Mouse (Mus musculus): ENCODE measurements around the gene Dennd1a. TPM values are rescaled to one million over a fixed set of nuclear protein-coding genes. Genes with fewer than 3 reads are reported as not detected.

Gene Dennd1a
- polyA plus RNA-seq, 1 experiment from 2014 or later: 12.3 TPM

DNA sequence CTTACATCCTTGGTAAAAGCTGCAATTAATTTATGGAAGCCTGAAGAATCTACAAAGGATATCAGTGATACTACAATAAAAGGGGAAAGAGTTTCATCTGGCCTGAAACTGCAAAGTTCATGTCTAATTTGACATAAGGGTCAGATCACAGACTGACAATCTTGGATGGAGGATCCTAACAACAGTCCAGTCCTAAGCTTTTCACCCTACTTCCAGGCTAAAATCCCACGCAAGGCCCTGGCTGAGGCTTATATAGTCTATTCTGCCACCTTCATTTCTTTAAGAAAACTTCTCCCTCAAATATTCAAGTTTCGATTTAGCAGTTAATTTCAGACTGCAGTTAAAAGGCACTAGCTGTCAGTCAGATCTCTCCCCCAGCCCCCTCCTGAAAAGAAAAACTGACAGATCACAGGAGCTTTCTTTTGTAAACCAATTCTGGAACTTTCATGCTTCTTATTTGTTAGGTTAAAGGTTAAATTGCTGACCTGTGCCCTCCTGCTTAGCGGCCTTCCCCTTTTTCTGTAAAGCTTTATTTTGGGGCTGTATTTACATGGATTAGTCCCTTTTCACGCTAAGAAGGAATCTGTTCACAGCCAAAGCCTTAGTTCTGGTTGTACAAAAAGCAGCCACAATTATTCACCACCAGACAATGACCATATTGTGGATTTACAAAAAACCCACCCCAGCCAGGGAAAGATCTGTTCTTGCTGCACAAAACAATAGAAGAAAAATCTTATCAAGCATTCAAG, 66.3 kb downstream of the Dennd1a start:
- ATAC-seq (ENCODE audit: insufficient number of reproducible peaks, low FRiP score, low TSS enrichment, low read depth): no peak
- Histone ChIP-seq H3K4me1 (ENCODE audit: control insufficient read depth, insufficient read depth, low read length) (peaks cover 9% of the 10 kb centered on the region), H3K4me3 (ENCODE audit: low read depth, low read length) (no peak overlapping the region), H3K27me3 (ENCODE audit: control insufficient read depth, insufficient read depth, low read length) (no peaks in the 10 kb centered on the region), H3K9me3 (ENCODE audit: control insufficient read depth, low read length) (no peaks in the 10 kb centered on the region), H3K27ac (replicated peaks; ENCODE audit: low read depth, low read length) (no peak overlapping the region), H3K36me3 (ENCODE audit: control insufficient read depth, insufficient read depth, low read length) (no peaks in the 10 kb centered on the region), H3K9ac (ENCODE audit: low read length) (no peak overlapping the region), H3K4me2 (ENCODE audit: low read depth, severe bottlenecking) (no peak overlapping the region)
- 18% methylated on average over 4 of the region's 4 CpGs for WGBS
- no peak for DNase-seq (ENCODE audit: low spot score)

- H3K27me3 ChIP-seq (ENCODE audit: control insufficient read depth, insufficient read depth, low read length): no peaks in the 10 kb centered on the region
- WGBS: 85% methylated on average over 2 of the region's 2 CpGs
- ATAC-seq (ENCODE audit: insufficient number of reproducible peaks, low FRiP score, low TSS enrichment, low read depth): no peak
These were observed 67.5 kb downstream of the Dennd1a start for GRCm38 (mm10) chr2:38219666-38220065.

DNA sequence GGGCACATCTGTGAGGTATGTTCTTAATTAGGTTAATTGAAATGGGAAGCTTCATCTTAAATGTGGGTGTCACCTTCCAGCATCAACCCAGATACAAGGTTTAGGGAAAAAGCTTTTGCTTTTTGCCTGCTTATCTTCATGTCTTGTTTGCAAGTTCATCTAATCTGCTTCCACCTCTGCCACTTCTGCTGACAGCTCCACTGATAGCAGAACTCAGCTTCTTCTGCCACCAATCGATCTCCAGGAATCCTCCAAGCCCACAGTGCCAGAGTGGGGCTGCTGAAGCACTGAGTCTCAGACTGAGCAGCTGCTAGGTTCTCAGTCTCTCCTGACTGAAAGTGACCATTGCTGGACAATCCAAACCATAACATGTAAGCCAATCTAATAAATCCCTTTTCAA, 74.1 kb downstream of the Dennd1a start:
- Histone ChIP-seq H3K4me2 (ENCODE audit: low read depth, severe bottlenecking) (no peak overlapping the region), H3K27me3 (ENCODE audit: control insufficient read depth, insufficient read depth, low read length) (no peaks in the 10 kb centered on the region), H3K27ac (replicated peaks; ENCODE audit: low read depth, low read length) (no peak overlapping the region), H3K9ac (ENCODE audit: low read length) (no peak overlapping the region), H3K36me3 (ENCODE audit: control insufficient read depth, insufficient read depth, low read length) (no peaks in the 10 kb centered on the region), H3K4me3 (ENCODE audit: low read depth, low read length) (no peak overlapping the region), H3K4me1 (ENCODE audit: control insufficient read depth, insufficient read depth, low read length) (no peaks in the 10 kb centered on the region), H3K9me3 (ENCODE audit: control insufficient read depth, low read length) (no peaks in the 10 kb centered on the region)
- ATAC-seq (ENCODE audit: insufficient number of reproducible peaks, low FRiP score, low TSS enrichment, low read depth): no peak
- DNase-seq (ENCODE audit: low spot score): no peak
- 73% methylated on average over 1 of the region's 1 CpGs for WGBS

More at GRCm38 (mm10) chr2:38219666-38220065, 67.5 kb downstream of the Dennd1a start:
- H3K36me3 ChIP-seq (ENCODE audit: control insufficient read depth, insufficient read depth, low read length): no peaks in the 10 kb centered on the region
- no peak overlapping the region for H3K4me2 ChIP-seq (ENCODE audit: low read depth, severe bottlenecking)
- no peaks in the 10 kb centered on the region for H3K9me3 ChIP-seq (ENCODE audit: control insufficient read depth, low read length)
- H3K9ac ChIP-seq (ENCODE audit: low read length): no peak overlapping the region
- DNase-seq (ENCODE audit: low spot score): no peak
- no peak overlapping the region for H3K27ac ChIP-seq (replicated peaks; ENCODE audit: low read depth, low read length)
- H3K4me1 ChIP-seq (ENCODE audit: control insufficient read depth, insufficient read depth, low read length): peaks cover 9% of the 10 kb centered on the region
- no peak overlapping the region for H3K4me3 ChIP-seq (ENCODE audit: low read depth, low read length)

DNA sequence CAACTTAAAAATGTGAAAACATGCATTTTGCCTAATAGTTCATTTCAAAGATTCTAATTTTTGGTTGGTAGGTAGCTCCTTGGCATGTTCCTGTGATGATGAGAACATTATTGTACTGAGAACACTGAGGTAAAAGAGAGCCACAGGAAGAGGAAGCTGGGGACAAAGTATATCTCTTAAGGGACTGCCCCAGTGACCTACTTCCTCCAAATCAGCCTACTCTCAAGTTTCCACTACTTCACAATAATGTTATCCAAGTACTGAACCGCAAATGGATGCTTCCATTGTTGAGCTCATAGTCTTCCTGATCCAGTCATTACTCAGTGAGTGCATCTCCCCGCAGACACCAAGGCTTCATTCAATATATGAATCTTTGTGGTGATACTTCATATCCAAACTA, 75.8 kb downstream of the Dennd1a start:
- WGBS: 95% methylated on average over 2 of the region's 2 CpGs
- H3K4me3 ChIP-seq (ENCODE audit: low read depth, low read length): no peak overlapping the region
- H3K36me3 ChIP-seq (ENCODE audit: control insufficient read depth, insufficient read depth, low read length): no peaks in the 10 kb centered on the region
- no peaks in the 10 kb centered on the region for H3K9me3 ChIP-seq (ENCODE audit: control insufficient read depth, low read length)
- no peak overlapping the region for H3K27ac ChIP-seq (replicated peaks; ENCODE audit: low read depth, low read length)
- no peaks in the 10 kb centered on the region for H3K4me1 ChIP-seq (ENCODE audit: control insufficient read depth, insufficient read depth, low read length)
- no peak overlapping the region for H3K4me2 ChIP-seq (ENCODE audit: low read depth, severe bottlenecking)
- ATAC-seq (ENCODE audit: insufficient number of reproducible peaks, low FRiP score, low TSS enrichment, low read depth): no peak
- DNase-seq (ENCODE audit: low spot score): no peak
- no peaks in the 10 kb centered on the region for H3K27me3 ChIP-seq (ENCODE audit: control insufficient read depth, insufficient read depth, low read length)
- no peak overlapping the region for H3K9ac ChIP-seq (ENCODE audit: low read length)

DNA sequence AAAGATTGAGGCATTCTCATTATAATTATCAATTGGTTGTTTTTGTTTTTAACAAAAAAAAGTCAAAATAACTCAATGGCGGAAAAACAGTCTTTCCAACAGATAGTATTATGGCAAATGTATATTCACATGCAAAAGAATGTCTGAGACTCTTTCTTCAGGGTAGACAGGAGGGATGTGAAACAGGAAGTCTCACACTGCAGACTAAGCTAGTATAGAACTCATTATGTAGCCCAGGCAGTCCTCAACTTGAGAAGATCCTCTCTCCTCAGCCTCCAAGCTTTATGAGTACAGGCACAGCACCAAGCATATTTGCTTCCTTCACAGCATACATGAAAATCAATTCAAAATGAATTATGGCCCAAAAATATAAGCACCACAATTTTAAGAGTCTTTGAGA, 79.4 kb downstream of the Dennd1a start:
- no peaks in the 10 kb centered on the region for H3K4me1 ChIP-seq (ENCODE audit: control insufficient read depth, insufficient read depth, low read length)
- H3K9me3 ChIP-seq (ENCODE audit: control insufficient read depth, low read length): no peaks in the 10 kb centered on the region
- H3K36me3 ChIP-seq (ENCODE audit: control insufficient read depth, insufficient read depth, low read length): no peaks in the 10 kb centered on the region
- no peak overlapping the region for H3K9ac ChIP-seq (ENCODE audit: low read length)
- ATAC-seq (ENCODE audit: insufficient number of reproducible peaks, low FRiP score, low TSS enrichment, low read depth) (no peak), DNase-seq (ENCODE audit: low spot score) (no peak)
- H3K4me3 ChIP-seq (ENCODE audit: low read depth, low read length): no peak overlapping the region
- H3K27me3 ChIP-seq (ENCODE audit: control insufficient read depth, insufficient read depth, low read length): no peaks in the 10 kb centered on the region
- no peak overlapping the region for H3K27ac ChIP-seq (replicated peaks; ENCODE audit: low read depth, low read length)
- H3K4me2 ChIP-seq (ENCODE audit: low read depth, severe bottlenecking): no peak overlapping the region
- 96% methylated on average over 1 of the region's 1 CpGs for WGBS

GRCm38 (mm10) chr2:38205281-38205680, 81.9 kb downstream of the Dennd1a start:
- H3K27me3 ChIP-seq (ENCODE audit: control insufficient read depth, insufficient read depth, low read length): no peaks in the 10 kb centered on the region
- no peak overlapping the region for H3K4me3 ChIP-seq (ENCODE audit: low read depth, low read length)
- DNase-seq (ENCODE audit: low spot score): no peak
- 70% methylated on average over 5 of the region's 5 CpGs for WGBS
- H3K36me3 ChIP-seq (ENCODE audit: control insufficient read depth, insufficient read depth, low read length): no peaks in the 10 kb centered on the region
- no peaks in the 10 kb centered on the region for H3K4me1 ChIP-seq (ENCODE audit: control insufficient read depth, insufficient read depth, low read length)
- H3K27ac ChIP-seq (replicated peaks; ENCODE audit: low read depth, low read length): no peak overlapping the region
- H3K9me3 ChIP-seq (ENCODE audit: control insufficient read depth, low read length): no peaks in the 10 kb centered on the region
- no peak for ATAC-seq (ENCODE audit: insufficient number of reproducible peaks, low FRiP score, low TSS enrichment, low read depth)
- H3K4me2 ChIP-seq (ENCODE audit: low read depth, severe bottlenecking): no peak overlapping the region
- no peak overlapping the region for H3K9ac ChIP-seq (ENCODE audit: low read length)

DNA sequence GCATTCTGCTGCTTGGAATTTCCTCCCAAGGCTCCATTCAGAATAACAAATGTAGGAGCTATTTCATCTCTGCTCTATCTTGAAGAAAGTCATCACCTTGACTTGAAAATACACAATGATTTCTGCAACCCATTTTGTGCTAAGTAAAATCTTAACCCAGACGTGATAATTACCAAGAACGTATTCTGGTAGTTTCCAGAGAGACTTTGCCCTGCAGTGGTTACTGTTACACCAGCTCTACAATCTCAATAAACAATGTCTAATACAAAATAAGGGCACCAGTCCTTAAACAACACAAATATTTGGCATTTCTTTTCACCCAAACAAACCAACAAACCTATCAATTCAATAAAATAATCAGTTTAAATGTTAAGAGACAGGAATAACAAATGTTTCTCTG, 82.5 kb downstream of the Dennd1a start:
- H3K9ac ChIP-seq (ENCODE audit: low read length): no peak overlapping the region
- H3K4me1 ChIP-seq (ENCODE audit: control insufficient read depth, insufficient read depth, low read length): no peaks in the 10 kb centered on the region
- H3K27ac ChIP-seq (replicated peaks; ENCODE audit: low read depth, low read length): no peak overlapping the region
- DNase-seq (ENCODE audit: low spot score) (no peak), ATAC-seq (ENCODE audit: insufficient number of reproducible peaks, low FRiP score, low TSS enrichment, low read depth) (no peak)
- no peak overlapping the region for H3K4me2 ChIP-seq (ENCODE audit: low read depth, severe bottlenecking)
- H3K9me3 ChIP-seq (ENCODE audit: control insufficient read depth, low read length): no peaks in the 10 kb centered on the region
- WGBS: 59% methylated on average over 2 of the region's 2 CpGs
- H3K36me3 ChIP-seq (ENCODE audit: control insufficient read depth, insufficient read depth, low read length): no peaks in the 10 kb centered on the region
- no peak overlapping the region for H3K4me3 ChIP-seq (ENCODE audit: low read depth, low read length)
- H3K27me3 ChIP-seq (ENCODE audit: control insufficient read depth, insufficient read depth, low read length): no peaks in the 10 kb centered on the region

DNA sequence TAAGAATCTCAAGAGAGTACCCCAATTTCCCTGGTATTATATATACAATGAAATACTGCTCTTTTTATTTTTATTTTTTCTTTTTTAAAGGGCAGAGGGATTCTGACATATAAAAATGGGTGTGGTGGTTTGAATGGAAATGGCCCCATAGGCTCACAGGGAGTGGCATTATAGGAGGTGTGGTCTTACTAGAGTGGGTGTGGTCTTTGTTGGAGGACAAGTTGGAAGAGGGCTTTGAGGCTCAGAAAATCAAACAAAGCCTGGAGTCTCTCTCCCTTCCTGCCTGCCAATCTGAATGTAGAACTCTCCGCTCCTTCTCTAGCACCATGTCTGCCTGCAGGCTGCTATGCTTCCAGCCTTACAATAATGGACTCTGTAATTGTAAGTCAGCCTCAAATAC, 89.1 kb downstream of the Dennd1a start:
- Histone ChIP-seq H3K4me3 (ENCODE audit: low read depth, low read length) (no peak overlapping the region), H3K36me3 (ENCODE audit: control insufficient read depth, insufficient read depth, low read length) (no peaks in the 10 kb centered on the region), H3K27ac (replicated peaks; ENCODE audit: low read depth, low read length) (no peak overlapping the region), H3K9ac (ENCODE audit: low read length) (no peak overlapping the region), H3K9me3 (ENCODE audit: control insufficient read depth, low read length) (no peaks in the 10 kb centered on the region), H3K4me2 (ENCODE audit: low read depth, severe bottlenecking) (no peak overlapping the region), H3K4me1 (ENCODE audit: control insufficient read depth, insufficient read depth, low read length) (no peaks in the 10 kb centered on the region), H3K27me3 (ENCODE audit: control insufficient read depth, insufficient read depth, low read length) (no peaks in the 10 kb centered on the region)
- no peak for ATAC-seq (ENCODE audit: insufficient number of reproducible peaks, low FRiP score, low TSS enrichment, low read depth)
- DNase-seq (ENCODE audit: low spot score): no peak
- 79% methylated on average over 1 of the region's 1 CpGs for WGBS

Data from limb, embryonic 11.5 days (tissue).